Mouse (Mus musculus) heart, adult 11 months (tissue): ENCODE results near the gene Gm20388.

Source experiments
- DNase-seq: peaks from one replicate; pipeline ENCODE4 v3.0.0; 2022

Gm20388 gene

DNA sequence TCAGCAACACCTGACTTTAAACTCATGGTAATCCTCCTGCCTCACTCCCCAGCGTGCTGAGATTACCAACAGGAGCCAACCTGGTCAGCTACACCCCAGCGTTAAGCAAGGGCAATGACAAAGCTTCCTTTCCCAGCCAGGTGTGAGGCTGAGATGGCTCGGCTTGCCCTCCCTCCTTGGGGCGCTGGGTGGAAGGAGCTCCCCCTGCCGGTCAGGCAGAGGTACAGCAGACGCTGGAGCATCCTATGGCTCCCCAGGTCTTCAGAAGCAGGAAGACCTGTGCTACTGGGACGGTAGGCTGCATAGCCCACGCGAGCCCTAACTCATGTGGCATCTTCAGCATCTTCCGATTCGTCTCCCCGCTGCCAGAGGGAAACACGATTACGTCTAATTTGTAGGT lies 917.6 kb downstream of the Gm20388 start:
- DNase-seq, result no peak

DNA sequence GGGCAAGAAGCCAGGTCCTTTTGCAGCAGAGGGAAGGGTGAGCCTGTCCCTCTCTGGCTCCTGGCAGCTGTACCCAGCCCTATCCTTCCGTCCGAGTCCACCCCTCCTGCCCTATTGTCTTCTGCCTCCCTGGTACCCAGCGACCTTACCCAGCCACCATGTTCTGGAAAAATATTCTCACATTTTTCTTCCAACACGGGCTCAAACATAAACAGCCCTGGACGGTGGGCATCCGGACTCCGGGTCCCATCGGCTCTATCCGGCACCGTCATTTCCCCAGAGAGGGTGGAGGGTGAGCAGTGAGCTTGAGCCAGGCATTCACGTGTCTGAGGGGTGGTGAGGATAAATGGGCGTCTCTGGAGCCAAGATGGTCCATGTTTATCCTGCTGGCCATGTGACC lies 920.0 kb downstream of the Gm20388 start:
- DNase-seq, result no peak

DNA sequence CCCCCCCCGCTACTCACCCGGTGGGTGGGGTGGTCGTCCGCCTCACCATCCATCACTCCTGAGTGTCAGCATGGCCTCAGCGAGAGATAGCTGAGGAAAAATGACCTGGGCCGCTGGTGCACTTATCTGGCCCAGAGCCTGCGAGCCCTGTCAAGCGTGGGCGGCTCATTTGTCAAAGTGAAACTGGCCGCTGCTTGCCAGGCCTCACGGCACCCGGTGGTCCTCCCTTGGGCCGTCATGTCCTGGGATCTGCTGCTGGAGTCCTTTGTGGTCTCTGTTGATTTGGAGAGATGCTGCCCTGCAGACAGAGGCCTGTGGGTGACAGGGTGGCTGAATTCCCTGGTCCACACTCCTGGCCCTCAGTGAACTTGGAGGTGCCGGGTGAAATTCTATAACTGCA lies 921.4 kb downstream of the Gm20388 start:
- DNase-seq, result no peak

DNA sequence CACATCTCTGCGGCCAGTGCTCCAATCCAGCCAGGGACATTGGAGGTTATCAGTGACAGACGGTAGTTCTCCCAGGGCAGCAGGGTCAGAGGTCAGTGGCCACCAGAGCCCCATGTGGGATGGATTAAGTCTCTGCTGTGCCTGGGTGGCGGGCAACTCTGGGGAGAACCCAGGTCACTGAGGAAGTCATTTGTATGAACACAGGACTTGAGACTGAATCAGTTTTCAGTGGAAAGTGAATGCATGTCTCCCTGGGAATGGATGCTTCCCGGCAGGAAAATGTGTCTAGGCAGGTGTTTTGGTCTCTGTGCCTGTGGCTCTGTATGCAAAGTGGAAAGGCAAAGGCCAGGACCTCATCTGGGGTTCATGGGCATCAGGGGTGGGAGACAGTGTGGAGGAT lies 922.6 kb downstream of the Gm20388 start:
- no peak for DNase-seq

DNA sequence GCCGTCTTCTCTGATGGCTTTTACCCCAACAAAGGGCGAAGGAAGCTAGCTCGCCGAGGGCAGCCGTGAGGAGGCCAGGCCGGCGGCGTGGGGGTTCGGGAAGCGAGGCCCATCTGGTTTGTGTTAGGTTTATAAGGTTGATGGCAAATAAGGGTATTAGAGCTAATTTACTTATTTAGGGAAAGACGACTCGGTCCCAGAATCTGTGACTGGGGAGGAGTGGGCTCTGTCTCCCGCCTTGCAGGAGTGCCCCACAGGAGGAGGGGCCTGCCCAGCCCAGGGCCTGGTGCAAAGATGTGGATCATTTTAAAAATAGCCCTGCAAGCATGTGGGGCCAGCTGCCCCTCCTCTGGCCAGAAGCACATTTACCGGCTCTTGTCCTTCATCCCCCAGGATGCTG lies 928.4 kb downstream of the Gm20388 start:
- no peak for DNase-seq

DNA sequence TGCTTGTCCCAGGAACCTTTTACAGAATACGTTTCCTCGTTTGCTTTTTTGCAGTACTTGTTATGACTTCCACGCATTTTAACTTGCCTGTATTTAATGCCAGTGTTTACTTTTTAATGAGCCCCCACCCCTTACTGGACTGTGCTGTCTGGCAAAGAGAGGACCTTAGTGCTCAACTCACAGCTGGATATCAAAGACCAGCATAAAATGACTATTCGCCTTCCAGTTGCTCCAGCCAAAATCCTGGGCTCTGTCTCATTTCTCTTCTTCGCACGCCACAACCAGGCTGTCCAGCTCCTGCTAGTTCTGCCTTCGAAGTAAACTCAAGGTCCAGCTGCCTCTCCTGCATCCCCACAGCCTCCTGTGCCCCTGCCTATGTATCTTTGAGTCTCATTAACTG lies 932.4 kb downstream of the Gm20388 start:
- DNase-seq, result no peak

GRCm38 (mm10) chr8:120846018-120846417 lies 935.4 kb downstream of the Gm20388 start:
- no peak for DNase-seq

- no peak for DNase-seq
These were observed 936.6 kb downstream of the Gm20388 start for GRCm38 (mm10) chr8:120847279-120847678.

- DNase-seq, result no peak
These were observed 937.1 kb downstream of the Gm20388 start for GRCm38 (mm10) chr8:120847735-120848134.

GRCm38 (mm10) chr8:120848434-120848833 lies 937.8 kb downstream of the Gm20388 start:
- DNase-seq, result no peak

- no peak for DNase-seq
These were observed 940.8 kb downstream of the Gm20388 start for GRCm38 (mm10) chr8:120851411-120851810.

- DNase-seq, result no peak
These were observed 949.2 kb downstream of the Gm20388 start for GRCm38 (mm10) chr8:120859881-120860280.

DNA sequence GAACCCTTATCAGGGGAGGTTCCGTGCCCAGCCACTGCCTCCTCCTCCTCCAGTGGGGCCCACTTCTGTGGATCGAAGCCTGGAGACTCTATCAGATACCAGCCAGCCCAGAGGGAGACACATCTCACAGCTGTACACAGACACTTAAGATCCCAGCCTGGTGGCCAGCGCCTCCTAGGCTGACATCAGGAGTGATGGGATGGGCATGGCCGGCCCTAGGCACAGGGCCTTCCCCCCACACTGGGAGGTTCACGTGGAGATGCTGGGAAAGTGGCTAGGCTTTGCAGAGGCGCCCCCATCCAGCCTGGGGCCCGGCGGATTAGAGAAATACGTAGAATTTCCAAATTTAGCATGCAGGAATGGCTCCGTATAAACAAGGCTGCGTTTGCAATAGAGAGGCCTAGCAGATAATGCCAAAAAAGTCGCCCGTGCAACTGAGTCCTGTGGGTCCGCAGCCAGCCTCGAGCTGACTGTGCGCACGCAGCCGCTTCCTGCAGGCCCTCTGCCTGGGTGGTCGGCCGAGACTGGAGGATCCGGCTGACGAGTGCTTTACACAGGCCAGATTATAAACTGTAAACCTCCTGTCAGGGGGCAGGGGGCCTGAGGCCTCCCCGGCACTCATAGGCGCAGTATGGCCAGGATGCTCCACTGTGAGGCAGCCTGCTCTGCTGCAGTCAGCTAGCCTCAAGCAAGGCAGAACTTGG lies 949.9 kb downstream of the Gm20388 start:
- no peak for DNase-seq

DNA sequence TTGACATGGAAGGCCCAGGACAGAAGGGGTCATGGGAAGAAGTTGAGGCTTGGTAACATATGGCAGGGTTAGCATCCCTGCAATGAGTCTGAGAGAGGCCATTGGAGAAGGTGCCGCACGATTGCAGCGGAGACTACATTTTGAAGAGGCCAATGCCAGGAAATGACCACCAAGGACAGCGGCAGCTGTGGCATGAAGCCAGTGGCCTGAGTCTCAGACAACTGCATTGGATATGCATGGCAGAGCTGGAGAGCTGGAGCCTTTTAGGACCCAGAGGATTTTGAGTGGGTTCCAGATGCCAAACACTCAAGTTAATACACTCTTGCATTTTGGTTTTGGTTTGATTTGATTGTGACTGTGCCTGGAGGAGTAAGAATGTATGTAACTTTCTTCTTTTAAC lies 953.0 kb downstream of the Gm20388 start:
- DNase-seq, result no peak

GRCm38 (mm10) chr8:120867386-120867785 lies 956.7 kb downstream of the Gm20388 start:
- DNase-seq, result no peak

GRCm38 (mm10) chr8:120872661-120873060 lies 962.0 kb downstream of the Gm20388 start:
- no peak for DNase-seq

DNA sequence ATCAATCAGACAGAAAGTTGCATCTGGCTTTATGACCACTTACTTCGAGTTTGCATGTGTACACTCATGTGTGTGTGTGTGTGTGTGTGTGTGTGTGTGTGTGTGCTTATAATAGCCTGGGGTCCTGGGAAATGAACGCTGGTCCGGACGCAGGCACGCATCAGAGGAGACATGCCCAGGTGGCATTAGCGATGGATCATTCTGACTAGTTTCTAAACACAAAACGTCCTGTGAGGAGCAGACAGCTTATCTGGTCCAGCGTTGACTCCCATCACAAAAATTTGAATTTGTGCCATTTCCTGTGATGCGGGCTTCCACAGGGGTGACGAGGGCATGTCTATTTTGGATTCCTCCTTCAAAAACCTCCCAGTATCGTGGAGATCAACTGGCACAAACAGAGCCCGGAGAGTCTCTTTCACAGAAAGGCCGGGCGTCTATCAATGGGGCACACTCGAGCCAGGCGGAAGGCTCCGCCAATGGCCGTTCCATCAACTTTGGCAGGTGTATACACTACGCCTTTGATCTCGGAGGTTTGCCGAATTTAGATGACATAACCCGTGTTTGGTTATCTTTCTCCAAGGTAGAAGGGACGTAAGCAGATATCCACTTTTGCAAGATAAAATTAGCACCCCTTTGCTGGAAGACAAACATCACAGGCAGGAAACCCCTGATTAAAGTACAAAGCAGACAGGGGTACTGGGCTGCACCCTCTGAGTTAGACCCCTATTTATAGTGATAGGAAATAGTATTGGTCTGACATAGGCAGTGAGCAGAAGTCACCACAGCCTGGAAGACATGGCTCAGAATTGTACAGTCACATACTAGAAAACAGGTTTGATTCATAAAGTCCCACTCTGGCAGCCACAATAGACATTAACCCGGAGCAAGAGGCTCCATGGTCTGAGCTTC lies 965.6 kb downstream of the Gm20388 start:
- no peak for DNase-seq

GRCm38 (mm10) chr8:120877005-120877404 lies 966.4 kb downstream of the Gm20388 start:
- DNase-seq, result no peak

DNA sequence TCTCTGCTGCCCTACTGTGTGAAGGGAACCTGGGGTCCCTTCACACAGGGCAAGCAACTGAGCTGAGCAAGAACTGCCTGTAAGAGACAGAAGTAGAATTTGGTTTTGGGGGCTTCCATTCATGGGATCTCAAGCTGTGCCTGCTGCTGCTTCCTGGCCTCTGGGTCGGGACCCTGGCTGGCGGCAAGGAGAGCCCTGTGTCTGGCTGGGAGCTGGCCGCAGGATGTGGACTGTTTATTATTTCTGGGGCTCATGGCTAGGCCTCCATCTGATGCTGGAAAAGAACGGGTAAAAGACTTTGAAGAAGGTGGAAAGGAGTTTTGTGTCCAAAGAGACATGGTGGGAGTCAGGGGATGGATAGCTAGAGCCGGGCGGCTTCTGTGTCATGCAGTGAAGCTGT lies 969.3 kb downstream of the Gm20388 start:
- no peak for DNase-seq

GRCm38 (mm10) chr8:120881634-120882033 lies 971.0 kb downstream of the Gm20388 start:
- DNase-seq, result no peak

DNA sequence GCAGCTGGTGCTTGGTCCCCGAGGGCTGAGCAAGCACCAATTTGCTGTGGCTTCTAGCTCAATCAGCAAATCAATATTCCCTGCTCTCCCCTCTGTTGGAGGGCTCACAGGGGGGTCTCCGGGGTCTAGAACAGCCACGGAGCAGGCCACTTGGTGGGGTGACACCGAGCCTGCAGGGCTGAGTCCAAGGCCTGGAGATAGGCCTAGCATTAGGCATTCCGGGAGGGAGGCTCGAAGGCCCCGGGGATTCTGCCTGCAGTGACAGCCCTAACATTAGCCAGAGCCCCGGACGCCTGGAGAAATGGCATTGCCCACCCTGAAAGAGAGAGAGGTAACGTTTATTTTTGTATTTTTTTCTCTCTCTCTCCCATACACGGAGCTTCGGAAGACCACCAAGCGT lies 972.0 kb downstream of the Gm20388 start:
- no peak for DNase-seq

- no peak for DNase-seq
These were observed 972.7 kb downstream of the Gm20388 start for GRCm38 (mm10) chr8:120883369-120883768.

DNA sequence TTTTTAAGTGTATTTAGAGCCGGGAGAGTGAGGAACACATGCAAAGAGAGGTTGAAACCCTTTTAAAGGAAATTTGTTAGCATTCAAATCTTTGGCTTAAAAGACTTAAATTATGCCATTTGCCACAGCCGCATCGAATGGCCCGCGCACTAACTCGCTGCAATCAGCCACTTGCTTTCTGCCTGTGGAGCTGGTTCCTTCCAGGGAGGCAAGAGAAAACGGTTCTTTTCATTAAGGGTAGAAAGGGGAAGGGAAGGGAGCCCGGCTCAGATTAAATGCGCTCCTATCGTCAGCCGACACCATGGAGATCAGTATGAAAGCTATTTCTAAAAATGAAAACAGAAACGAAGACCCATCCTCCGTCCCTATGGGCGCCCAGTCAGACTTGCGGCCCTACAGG lies 973.2 kb downstream of the Gm20388 start:
- DNase-seq, result no peak

- DNase-seq, result no peak
These were observed 974.2 kb downstream of the Gm20388 start for GRCm38 (mm10) chr8:120884881-120885280.
